Mouse (Mus musculus) stomach, embryonic 15.5 days (tissue): ENCODE data around the gene Otx2. TPM values are rescaled to one million over a fixed set of nuclear protein-coding genes. Genes with fewer than 3 reads are reported as not detected.
"Not testable (repeated sequence)": the region's sequence is repeated elsewhere in the genome, so short reads cannot be mapped to it uniquely, and the experiment has no call there.

Source experiments
- ATAC-seq: fragments of 200-750 bp; cut with Nextera tagmentation; 2 replicates; pipeline ENCODE4 v1.8.0; 2017; ENCODE audit warnings: low read depth, moderate number of reproducible peaks, moderate TSS enrichment; ENCODE audit not compliant: insufficient read depth, low FRiP score
- H3K27ac ChIP-seq: fragments of 300-500 bp; sonication (generic); 2 replicates; pipeline ENCODE4 v1.5.1; 2015; ENCODE audit warnings: mild to moderate bottlenecking, inconsistent platforms
- H3K27me3 ChIP-seq: fragments of 300-500 bp; sonication (generic); replicated peaks from 2 replicates; pipeline ENCODE4 v1.6.1; 2015; ENCODE audit warnings: inconsistent platforms
- H3K36me3 ChIP-seq: fragments of 300-500 bp; sonication (generic); 2 replicates; pipeline ENCODE4 v1.6.1; 2015; ENCODE audit warnings: inconsistent platforms
- H3K4me1 ChIP-seq: fragments of 300-500 bp; sonication (generic); 2 replicates; pipeline ENCODE4 v1.6.1; 2015; ENCODE audit warnings: inconsistent platforms
- H3K4me2 ChIP-seq: fragments of 300-500 bp; sonication (generic); 2 replicates; pipeline ENCODE4 v1.6.1; 2015; ENCODE audit warnings: mild to moderate bottlenecking, inconsistent platforms
- H3K4me3 ChIP-seq: fragments of 300-500 bp; sonication (generic); replicated peaks from 2 replicates; pipeline ENCODE4 v1.5.1; 2015; ENCODE audit warnings: inconsistent platforms
- H3K9ac ChIP-seq: fragments of 300-500 bp; sonication (generic); 2 replicates; pipeline ENCODE4 v1.6.1; 2015; ENCODE audit warnings: inconsistent platforms
- H3K9me3 ChIP-seq: fragments of 300-500 bp; sonication (generic); 2 replicates; pipeline ENCODE4 v1.6.1; 2016; ENCODE audit warnings: inconsistent platforms
- WGBS: fragments of 180-500 bp; shearing (Covaris S2); methylation state at CpG from one replicate; pipeline ENCODE4 v1.1.7; 2015; 5-methylcytosine and 5-hydroxymethylcytosine counted together
- polyA plus RNA-seq: library from polyadenylated mRNA; unstranded; fragments of >200 nt; fragmentation: Nextera tagmentation; extraction: Ambion mirVana; gene quantifications from 2 replicates; pipeline ENCODE4 v1.2.1, GENCODE M21; 2015

The Otx2 gene
- polyA plus RNA-seq, 1 experiment from 2014 or later, result 0.22 TPM

DNA sequence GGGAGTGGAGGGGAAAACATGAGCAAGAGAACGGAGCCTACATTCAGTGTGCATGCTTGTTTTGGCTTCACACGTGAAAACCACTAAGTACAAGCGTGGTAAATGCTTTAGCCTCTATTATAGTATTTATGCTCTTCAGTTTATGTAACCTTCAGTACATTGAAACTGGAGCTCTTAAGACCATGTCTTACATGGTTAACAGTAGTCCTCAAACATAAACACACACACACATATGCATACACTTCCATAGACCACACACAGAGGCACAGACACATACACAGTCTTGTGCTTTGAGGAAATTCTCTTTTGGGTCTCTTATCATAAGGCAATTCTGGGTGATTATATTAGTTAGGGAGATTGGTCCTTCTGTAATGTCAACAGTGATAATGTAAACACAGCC is 40.5 kb downstream of the Otx2 start:
- no peaks in the 10 kb centered on the region for H3K27me3 ChIP-seq
- H3K9ac ChIP-seq, result no peak overlapping the region
- no peaks in the 10 kb centered on the region for H3K9me3 ChIP-seq
- no peak overlapping the region for H3K4me2 ChIP-seq
- 64% methylated on average over 3 of the region's 3 CpGs for WGBS
- H3K4me3 ChIP-seq, result no peak overlapping the region
- no peaks in the 10 kb centered on the region for H3K36me3 ChIP-seq
- no peak overlapping the region for H3K27ac ChIP-seq
- no peak for ATAC-seq
- H3K4me1 ChIP-seq, result no peaks in the 10 kb centered on the region

- Histone ChIP-seq H3K27ac (no peak overlapping the region), H3K9me3 (no peaks in the 10 kb centered on the region), H3K4me2 (no peak overlapping the region), H3K4me3 (no peak overlapping the region), H3K4me1 (no peaks in the 10 kb centered on the region), H3K36me3 (no peaks in the 10 kb centered on the region), H3K27me3 (no peaks in the 10 kb centered on the region), H3K9ac (no peak overlapping the region)
- no peak for ATAC-seq
- 76% methylated on average over 8 of the region's 8 CpGs for WGBS
Measured at GRCm38 (mm10) chr14:48632335-48632734, 41.3 kb downstream of the Otx2 start.

GRCm38 (mm10) chr14:48631486-48631885 is 42.1 kb downstream of the Otx2 start:
- no peak overlapping the region for H3K27ac ChIP-seq
- no peaks in the 10 kb centered on the region for H3K27me3 ChIP-seq
- H3K4me1 ChIP-seq, result no peaks in the 10 kb centered on the region
- H3K36me3 ChIP-seq, result no peaks in the 10 kb centered on the region
- WGBS, result 74% methylated on average over 2 of the region's 2 CpGs
- no peak overlapping the region for H3K4me3 ChIP-seq
- H3K9ac ChIP-seq, result no peak overlapping the region
- H3K9me3 ChIP-seq, result no peaks in the 10 kb centered on the region
- no peak overlapping the region for H3K4me2 ChIP-seq
- ATAC-seq, result no peak

GRCm38 (mm10) chr14:48629404-48629803 is 44.2 kb downstream of the Otx2 start:
- ATAC-seq, result no peak
- H3K4me3 ChIP-seq, result no peak overlapping the region
- 85% methylated on average over 9 of the region's 9 CpGs for WGBS

DNA sequence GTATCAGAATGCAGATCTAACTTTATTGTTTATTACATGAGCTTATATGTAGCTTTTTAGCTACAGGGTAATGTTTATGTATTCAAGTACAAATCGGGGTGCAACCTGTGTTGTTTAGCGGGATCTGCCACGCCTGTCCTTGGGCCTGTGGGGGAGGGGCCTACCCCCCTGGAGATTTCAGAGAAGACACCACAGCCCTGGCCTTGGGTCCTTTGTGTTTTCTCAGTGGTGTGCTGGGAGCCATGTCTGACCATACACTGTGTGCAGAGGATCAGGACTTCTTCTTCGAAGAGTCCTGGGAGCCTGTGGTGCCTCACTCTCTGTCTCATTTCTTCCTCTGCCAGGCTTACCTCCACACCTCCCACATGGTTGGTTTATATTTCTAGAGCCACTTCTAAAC is 47.3 kb downstream of the Otx2 start:
- Histone ChIP-seq H3K27me3 (no peaks in the 10 kb centered on the region), H3K4me2 (no peak overlapping the region), H3K36me3 (no peaks in the 10 kb centered on the region), H3K4me3 (no peak overlapping the region), H3K4me1 (peaks cover 3% of the 10 kb centered on the region; the same call in 1 of the 2 replicates), H3K27ac (no peak overlapping the region), H3K9ac (no peak overlapping the region), H3K9me3 (no peaks in the 10 kb centered on the region)
- WGBS, result 69% methylated on average over 4 of the region's 4 CpGs
- no peak for ATAC-seq

More at GRCm38 (mm10) chr14:48629404-48629803, 44.2 kb downstream of the Otx2 start:
- Histone ChIP-seq H3K36me3 (no peaks in the 10 kb centered on the region), H3K27ac (no peak overlapping the region), H3K9ac (no peak overlapping the region), H3K27me3 (no peaks in the 10 kb centered on the region), H3K4me1 (peaks cover 3% of the 10 kb centered on the region; the same call in 1 of the 2 replicates), H3K9me3 (no peaks in the 10 kb centered on the region), H3K4me2 (no peak overlapping the region)

DNA sequence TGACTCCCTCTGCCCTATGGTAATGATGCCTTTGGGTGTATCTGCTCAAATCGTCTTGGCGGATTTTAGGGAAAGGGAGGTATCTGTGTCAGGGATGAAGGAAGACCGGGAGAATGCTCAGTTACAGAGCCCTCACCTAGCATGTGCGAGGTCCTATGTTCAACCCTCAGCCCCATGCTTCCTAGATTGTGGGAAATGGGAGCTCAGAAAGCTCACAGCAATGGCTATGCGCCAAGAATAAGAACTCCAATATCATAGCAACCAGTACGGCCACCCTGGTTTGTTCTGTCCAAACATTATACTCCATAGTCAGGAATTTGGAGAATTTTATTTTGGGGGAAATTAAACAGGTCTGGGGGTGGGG is 48.3 kb downstream of the Otx2 start:
- H3K27ac ChIP-seq, result no peak overlapping the region
- peaks cover 3% of the 10 kb centered on the region; the same call in 1 of the 2 replicates for H3K4me1 ChIP-seq
- WGBS, result 66% methylated on average over 6 of the region's 6 CpGs
- no peak for ATAC-seq
- H3K4me3 ChIP-seq, result no peak overlapping the region
- no peaks in the 10 kb centered on the region for H3K27me3 ChIP-seq
- H3K4me2 ChIP-seq, result no peak overlapping the region
- H3K36me3 ChIP-seq, result no peaks in the 10 kb centered on the region
- H3K9ac ChIP-seq, result no peak overlapping the region
- no peaks in the 10 kb centered on the region for H3K9me3 ChIP-seq

- WGBS, result 74% methylated on average over 9 of the region's 9 CpGs
- H3K27me3 ChIP-seq, result no peaks in the 10 kb centered on the region
- no peak overlapping the region for H3K27ac ChIP-seq
- no peak overlapping the region for H3K4me3 ChIP-seq
- no peak overlapping the region for H3K4me2 ChIP-seq
- H3K36me3 ChIP-seq, result no peaks in the 10 kb centered on the region
- H3K9ac ChIP-seq, result no peak overlapping the region
- ATAC-seq, result no peak
- H3K9me3 ChIP-seq, result no peaks in the 10 kb centered on the region
- peaks cover 3% of the 10 kb centered on the region; the same call in 1 of the 2 replicates for H3K4me1 ChIP-seq
Measured at GRCm38 (mm10) chr14:48624596-48625330, 48.9 kb downstream of the Otx2 start.

DNA sequence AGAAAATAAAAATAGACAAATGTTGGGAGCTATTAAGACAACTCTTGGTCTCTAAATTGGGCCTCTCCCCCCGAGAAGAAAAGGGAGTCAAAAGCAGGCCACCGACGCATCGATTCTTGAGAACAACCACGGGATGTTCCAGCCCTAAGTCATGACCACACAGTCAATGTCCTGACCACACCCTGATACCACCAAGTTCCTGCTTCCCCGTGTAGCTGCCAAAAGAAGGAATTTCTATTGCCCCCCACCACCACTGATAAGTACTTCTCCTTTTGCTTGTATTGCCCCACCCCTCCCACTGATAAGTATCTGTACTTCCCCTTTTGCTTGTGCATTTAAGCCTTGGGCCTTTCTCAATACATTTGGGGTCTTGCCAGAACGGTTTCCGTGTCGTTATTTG is 50.9 kb downstream of the Otx2 start:
- not testable (repeated sequence) for H3K36me3 ChIP-seq

DNA sequence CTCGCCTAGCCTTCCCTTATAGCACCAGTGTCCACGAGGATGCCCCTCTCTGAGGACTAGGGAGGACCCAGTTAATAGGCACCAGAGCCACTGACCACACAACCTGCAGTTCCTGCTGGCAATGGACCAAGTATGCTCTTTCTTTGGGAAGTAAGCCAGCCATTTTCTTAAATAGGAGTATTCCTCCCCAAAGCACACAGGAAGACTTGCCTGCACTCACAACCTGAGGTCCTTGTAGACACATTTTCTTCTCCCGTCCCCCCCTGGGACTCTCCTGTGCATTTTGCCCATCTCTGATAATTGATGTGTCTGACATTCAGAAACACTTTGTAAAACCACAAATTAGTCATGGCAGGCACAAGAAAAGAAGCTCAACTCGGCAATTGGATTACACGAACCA is 57.3 kb downstream of the Otx2 start:
- Histone ChIP-seq H3K9me3 (no peaks in the 10 kb centered on the region), H3K4me1 (no peaks in the 10 kb centered on the region), H3K4me2 (no peak overlapping the region), H3K27me3 (no peaks in the 10 kb centered on the region), H3K9ac (no peak overlapping the region), H3K36me3 (no peaks in the 10 kb centered on the region), H3K4me3 (no peak overlapping the region), H3K27ac (no peak overlapping the region)
- ATAC-seq, result no peak
- WGBS, result 59% methylated on average over 5 of the region's 5 CpGs

More for the DNA sequence above, 50.9 kb downstream of the Otx2 start:
- not testable (repeated sequence) for H3K9me3 ChIP-seq, H3K4me3 ChIP-seq, H3K27me3 ChIP-seq, H3K9ac ChIP-seq, H3K27ac ChIP-seq, H3K4me1 ChIP-seq, ATAC-seq, H3K4me2 ChIP-seq
- 76% methylated on average over 9 of the region's 9 CpGs for WGBS

GRCm38 (mm10) chr14:48608641-48609310 is 64.8 kb downstream of the Otx2 start:
- H3K27me3 ChIP-seq, result no peaks in the 10 kb centered on the region
- no peaks in the 10 kb centered on the region for H3K36me3 ChIP-seq
- no peak overlapping the region for H3K9ac ChIP-seq
- WGBS, result 74% methylated on average over 15 of the region's 15 CpGs
- H3K4me2 ChIP-seq, result no peak overlapping the region
- no peaks in the 10 kb centered on the region for H3K9me3 ChIP-seq
- no peaks in the 10 kb centered on the region for H3K4me1 ChIP-seq
- H3K27ac ChIP-seq, result no peak overlapping the region
- no peak overlapping the region for H3K4me3 ChIP-seq
- ATAC-seq, result no peak; the same call in 1 of the 2 replicates
